Mouse (Mus musculus) kidney, adult 2 months (tissue): ENCODE measurements at regions not wholly inside any gene's neighbourhood (a gene's known extent, or its start where the extent isn't known, plus 50 kb on each side); places are given as distances from the start of the nearest gene placed in this dataset.

Experiments used
- CTCF ChIP-seq: fragments of 200-500 bp; conservative IDR thresholded peaks from 2 replicates; pipeline ENCODE4 v1.5.1; 2011; ENCODE audit warnings: low read depth, mild to moderate bottlenecking, control low read depth, low read length, moderate library complexity, mixed read lengths; ENCODE audit not compliant: insufficient read depth, insufficient read length
- POLR2A ChIP-seq: fragments of 200-500 bp; IDR thresholded peaks from one replicate; pipeline ENCODE4 v1.6.1; 2011; ENCODE audit warnings: low read depth, low read length, control low read depth

DNA sequence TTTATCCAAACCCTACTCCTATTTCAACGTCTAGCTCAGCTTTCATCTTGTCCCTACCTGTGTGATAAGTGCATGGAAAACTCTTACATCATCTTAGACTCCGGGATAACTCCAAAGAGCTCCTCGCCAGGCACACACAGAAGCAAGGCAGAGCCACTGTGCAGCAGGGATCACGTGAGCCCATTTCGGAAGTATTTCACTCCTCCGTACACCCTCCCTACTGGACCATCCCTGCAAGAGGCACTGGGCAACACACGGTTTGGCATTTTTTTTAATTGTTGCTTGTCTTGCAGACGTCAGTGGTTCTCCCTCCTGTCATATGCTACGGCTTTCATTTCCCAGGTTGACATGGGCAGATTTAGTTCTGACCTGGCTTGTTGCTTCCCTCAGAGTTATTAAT lies 316.0 kb upstream of the Jarid2 start:
- TF ChIP-seq CTCF (no peak), POLR2A (no peak)
